Mouse (Mus musculus) hindbrain, embryonic 14.5 days (tissue): ENCODE data around the gene Klf15. TPM values are rescaled to one million over a fixed set of nuclear protein-coding genes. Genes with fewer than 3 reads are reported as not detected.

Experiments used
- ATAC-seq: fragments of 200-750 bp; cut with Nextera tagmentation; 2 replicates; pipeline ENCODE4 v1.8.0; 2017; ENCODE audit warnings: moderate number of reproducible peaks, mild to moderate bottlenecking, moderate TSS enrichment, moderate library complexity; ENCODE audit not compliant: low FRiP score
- DNase-seq: peaks from one replicate; pipeline ENCODE4 v3.0.0-alpha.2; 2015; ENCODE audit warnings: low spot score
- H3K27ac ChIP-seq: fragments of 300-500 bp; sonication (generic); 2 replicates; pipeline ENCODE4 v1.5.1; 2014; ENCODE audit warnings: mild to moderate bottlenecking, moderate library complexity
- H3K27me3 ChIP-seq: fragments of 300-500 bp; sonication (generic); 2 replicates; pipeline ENCODE4 v1.6.1; 2014; ENCODE audit warnings: mild to moderate bottlenecking, low read length, mixed read lengths; ENCODE audit not compliant: control insufficient read depth, insufficient read depth
- H3K36me3 ChIP-seq: fragments of 300-500 bp; sonication (generic); replicated peaks from 2 replicates; pipeline ENCODE4 v1.6.1; 2014; ENCODE audit not compliant: control insufficient read depth, insufficient read depth
- H3K4me1 ChIP-seq: fragments of 300-500 bp; sonication (generic); replicated peaks from 2 replicates; pipeline ENCODE4 v1.6.1; 2014; ENCODE audit warnings: antibody characterized with exemption, low read length, mixed read lengths; ENCODE audit not compliant: control insufficient read depth, insufficient read depth
- H3K4me2 ChIP-seq: fragments of 300-500 bp; sonication (generic); replicated peaks from 2 replicates; pipeline ENCODE4 v1.6.1; 2014; ENCODE audit warnings: mild to moderate bottlenecking, moderate library complexity
- H3K4me3 ChIP-seq: fragments of 300-500 bp; sonication (generic); replicated peaks from 2 replicates; pipeline ENCODE4 v1.5.1; 2014; ENCODE audit warnings: mild to moderate bottlenecking, low read length
- H3K9ac ChIP-seq: fragments of 300-500 bp; sonication (generic); 2 replicates; pipeline ENCODE4 v1.6.1; 2014
- H3K9me3 ChIP-seq: fragments of 300-500 bp; sonication (generic); 2 replicates; pipeline ENCODE4 v1.6.1; 2016; ENCODE audit warnings: low read length; ENCODE audit not compliant: control insufficient read depth
- WGBS: fragments of 180-500 bp; shearing (Covaris S2); extraction: QIAGEN DNeasy Blood & Tissue Kit; methylation state at CpG from one replicate; pipeline ENCODE4 v1.1.7; 2014; 5-methylcytosine and 5-hydroxymethylcytosine counted together
- polyA plus RNA-seq: library from polyadenylated mRNA; unstranded; fragments of >200 nt; fragmentation: Nextera tagmentation; extraction: Ambion mirVana; gene quantifications from 2 replicates; pipeline ENCODE4 v1.2.1, GENCODE M21; 2014

Gene Klf15
- polyA plus RNA-seq, 1 experiment from 2014 or later: 15.7 TPM

DNA sequence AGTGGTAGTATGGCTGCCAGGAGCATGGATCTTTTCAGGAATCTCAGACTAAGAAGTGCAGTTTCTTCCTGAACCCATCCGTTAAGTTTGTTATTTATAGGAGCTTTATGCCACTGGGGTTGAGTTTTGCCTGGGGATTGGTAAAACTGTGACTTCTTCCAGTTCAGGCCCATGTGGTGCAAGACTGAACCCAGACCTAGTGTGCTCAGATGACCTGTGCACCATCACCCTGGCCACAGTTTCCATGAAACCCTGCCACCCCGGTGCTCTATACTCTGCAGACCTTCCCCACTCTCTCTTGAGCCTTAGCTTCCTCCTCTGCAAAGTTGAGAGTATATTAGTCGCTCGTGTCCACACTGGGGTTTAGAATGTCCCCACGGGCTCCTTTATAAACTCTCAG, 50.0 kb downstream of the Klf15 start:
- Histone ChIP-seq H3K4me3 (no peak overlapping the region), H3K27me3 (no peaks in the 10 kb centered on the region), H3K9me3 (no peaks in the 10 kb centered on the region), H3K4me2 (no peak overlapping the region), H3K27ac (no peak overlapping the region), H3K36me3 (no peaks in the 10 kb centered on the region), H3K9ac (no peak overlapping the region), H3K4me1 (peaks cover 6% of the 10 kb centered on the region)
- ATAC-seq: no peak
- WGBS: 87% methylated on average over 5 of the region's 5 CpGs
- no peak for DNase-seq

DNA sequence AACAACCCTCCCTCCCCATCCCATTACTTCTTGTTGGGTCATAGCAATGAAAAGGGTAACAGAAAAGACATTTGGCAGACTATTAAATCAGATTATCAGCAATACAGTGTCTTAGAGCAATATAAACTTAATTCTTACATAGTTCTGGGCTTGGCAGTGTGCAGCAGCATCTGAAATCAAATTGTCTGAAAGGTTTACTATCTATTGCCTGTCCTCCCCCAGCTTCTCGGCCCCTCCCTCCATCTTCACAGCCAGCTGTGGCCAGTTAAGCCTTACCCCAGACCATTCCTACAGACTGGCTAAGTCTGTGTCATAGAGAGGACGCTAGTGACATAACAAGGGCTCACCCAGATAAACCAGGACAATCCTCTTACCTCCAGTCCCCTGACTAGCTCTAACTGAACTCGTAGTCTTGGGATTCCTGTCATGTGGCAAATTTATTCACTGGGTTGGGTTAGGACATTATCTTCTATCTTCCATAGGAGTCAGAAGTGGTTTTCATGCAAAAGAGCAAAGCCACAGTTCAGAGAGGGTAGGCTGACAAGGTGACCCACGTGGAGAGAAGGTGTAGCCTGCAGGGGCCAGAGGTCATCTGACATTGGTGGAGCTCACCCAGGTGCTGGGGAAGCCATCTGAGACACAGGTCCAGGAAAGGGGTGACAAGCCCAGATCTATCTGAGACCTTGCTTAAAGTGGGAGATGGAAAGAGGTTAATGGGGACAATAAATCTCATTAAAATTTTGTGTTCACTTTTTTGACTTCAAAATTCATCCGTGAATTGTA, 50.9 kb downstream of the Klf15 start:
- H3K27ac ChIP-seq: no peak overlapping the region
- H3K27me3 ChIP-seq: no peaks in the 10 kb centered on the region
- DNase-seq: no peak
- ATAC-seq: no peak
- H3K4me1 ChIP-seq: no peaks in the 10 kb centered on the region; the same call in 1 of the 2 replicates
- H3K9me3 ChIP-seq: no peaks in the 10 kb centered on the region
- H3K4me2 ChIP-seq: no peak overlapping the region
- no peak overlapping the region for H3K9ac ChIP-seq
- no peak overlapping the region for H3K4me3 ChIP-seq
- 84% methylated on average over 5 of the region's 5 CpGs for WGBS
- H3K36me3 ChIP-seq: no peaks in the 10 kb centered on the region

DNA sequence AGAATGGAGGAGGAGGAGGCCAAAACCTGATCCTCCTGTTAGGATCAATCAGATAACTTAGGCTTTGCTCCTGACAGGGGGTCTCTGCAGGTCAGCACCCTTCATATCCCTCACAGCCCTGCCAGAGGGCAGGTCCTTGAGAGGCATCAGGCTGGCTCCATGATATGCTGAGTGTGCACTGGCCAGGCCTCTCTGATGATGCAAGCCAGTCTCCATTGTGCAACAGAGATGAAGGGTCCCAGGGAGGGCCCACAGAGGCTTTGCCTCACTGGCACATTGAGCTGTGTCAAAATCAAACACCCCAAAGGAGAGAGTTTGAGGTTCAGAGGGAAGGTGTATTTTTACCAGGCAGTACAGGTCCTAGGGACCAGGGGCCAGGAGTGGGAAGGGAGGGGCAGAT, 52.0 kb downstream of the Klf15 start:
- Histone ChIP-seq H3K27me3 (no peaks in the 10 kb centered on the region), H3K4me1 (no peaks in the 10 kb centered on the region)
- no peak for DNase-seq

DNA sequence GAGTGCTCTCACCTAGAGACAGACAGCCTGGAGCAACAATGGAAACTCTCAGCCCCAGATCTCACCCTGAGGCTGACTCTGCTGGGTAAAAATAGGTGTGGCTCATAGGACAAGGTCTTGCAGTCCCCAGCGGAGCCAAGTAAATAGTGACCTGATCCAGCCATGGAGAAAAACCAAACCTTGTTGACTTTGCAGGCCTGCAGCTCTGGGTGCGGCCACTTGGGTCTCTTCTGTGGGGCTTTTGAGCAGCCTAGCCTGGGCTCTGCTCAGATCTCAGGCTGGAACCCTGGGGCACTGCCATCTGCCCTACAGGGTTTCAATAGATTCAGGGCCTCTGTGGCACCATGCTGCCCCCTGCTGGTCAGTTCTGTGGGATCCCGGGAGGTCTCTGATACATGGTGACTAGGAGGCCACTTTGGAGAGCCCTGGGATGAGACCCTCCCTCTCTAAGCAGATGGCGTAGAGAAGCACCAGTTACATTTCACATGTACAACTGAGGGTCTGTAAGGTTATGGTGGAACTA, 52.6 kb downstream of the Klf15 start:
- no peak overlapping the region for H3K27ac ChIP-seq
- no peaks in the 10 kb centered on the region for H3K9me3 ChIP-seq
- no peaks in the 10 kb centered on the region for H3K4me1 ChIP-seq
- no peak overlapping the region for H3K4me3 ChIP-seq
- ATAC-seq (peak; percentile 84; the same call in 1 of the 2 replicates), DNase-seq (peak; percentile 76)
- 42% methylated on average over 4 of the region's 4 CpGs for WGBS
- no peaks in the 10 kb centered on the region for H3K36me3 ChIP-seq
- no peaks in the 10 kb centered on the region for H3K27me3 ChIP-seq
- no peak overlapping the region for H3K4me2 ChIP-seq
- H3K9ac ChIP-seq: no peak overlapping the region

More for the DNA sequence above, 52.0 kb downstream of the Klf15 start:
- no peak for ATAC-seq
- Histone ChIP-seq H3K9me3 (no peaks in the 10 kb centered on the region), H3K9ac (no peak overlapping the region), H3K36me3 (no peaks in the 10 kb centered on the region), H3K4me3 (no peak overlapping the region), H3K4me2 (no peak overlapping the region), H3K27ac (no peak overlapping the region)

DNA sequence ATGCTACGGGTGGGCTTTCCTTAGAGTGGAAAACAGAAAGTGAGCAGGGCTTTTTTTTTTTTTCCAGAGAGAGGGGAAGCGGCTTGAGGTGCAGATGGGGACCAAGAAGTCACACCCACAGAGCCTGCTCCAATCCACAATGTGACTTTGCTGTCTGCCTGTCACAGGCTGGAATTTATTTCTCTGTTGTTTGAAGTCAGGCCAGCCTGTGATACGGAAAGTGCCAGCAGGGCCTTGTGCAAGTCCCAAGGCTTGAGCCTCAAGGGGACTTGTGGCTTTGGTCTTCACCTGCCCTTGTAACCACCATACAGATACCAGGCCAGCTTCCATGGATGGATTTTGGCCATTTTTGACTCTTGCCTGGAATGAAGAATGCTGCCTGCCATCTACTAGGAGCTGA, 56.5 kb downstream of the Klf15 start:
- Histone ChIP-seq H3K9ac (no peak overlapping the region), H3K4me3 (no peak overlapping the region), H3K4me1 (no peaks in the 10 kb centered on the region), H3K36me3 (no peaks in the 10 kb centered on the region), H3K27me3 (no peaks in the 10 kb centered on the region), H3K4me2 (no peak overlapping the region), H3K9me3 (no peaks in the 10 kb centered on the region), H3K27ac (no peak overlapping the region)
- no peak for DNase-seq
- WGBS: 72% methylated on average over 3 of the region's 3 CpGs
- ATAC-seq: no peak

DNA sequence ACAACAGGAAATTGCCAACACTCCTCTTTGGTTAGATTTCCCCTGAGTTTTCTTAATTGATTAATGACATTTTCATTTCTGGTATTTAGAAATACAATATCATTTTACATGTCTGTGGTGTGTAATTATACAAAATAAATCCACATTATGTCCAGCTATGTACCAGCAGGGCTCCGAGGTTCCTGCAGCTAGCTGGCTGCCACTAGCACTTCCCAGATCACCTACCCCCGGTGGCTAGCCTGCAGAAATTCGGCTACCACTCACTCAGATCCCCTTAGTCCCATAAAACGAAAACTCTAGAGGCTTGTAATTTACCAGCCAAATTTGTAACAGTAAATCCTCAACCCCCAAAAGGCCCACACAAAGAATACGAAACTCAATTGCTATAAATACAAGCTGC, 57.0 kb downstream of the Klf15 start:
- no peaks in the 10 kb centered on the region for H3K4me1 ChIP-seq
- 57% methylated on average over 5 of the region's 5 CpGs for WGBS

More for the DNA sequence above, 57.0 kb downstream of the Klf15 start:
- no peak overlapping the region for H3K27ac ChIP-seq
- ATAC-seq: no peak
- DNase-seq: no peak
- no peaks in the 10 kb centered on the region for H3K9me3 ChIP-seq
- H3K27me3 ChIP-seq: no peaks in the 10 kb centered on the region
- no peak overlapping the region for H3K9ac ChIP-seq
- H3K4me3 ChIP-seq: no peak overlapping the region
- no peak overlapping the region for H3K4me2 ChIP-seq
- H3K36me3 ChIP-seq: no peaks in the 10 kb centered on the region

Other genes with a start within 250 kb of the Klf15 start
- gene Vmn1r53, start 238.1 kb upstream of the Klf15 start, polyA plus RNA-seq: not detected in 2 replicates
- not detected in 2 replicates for gene Vmn1r54, start 216.3 kb upstream of the Klf15 start, polyA plus RNA-seq
- not detected in 2 replicates for gene BC048671, start 161.4 kb upstream of the Klf15 start, polyA plus RNA-seq
- not detected in 2 replicates for gene Chst13, start 137.4 kb upstream of the Klf15 start, polyA plus RNA-seq
- gene Uroc1, start 129.3 kb upstream of the Klf15 start, polyA plus RNA-seq: not detected in 2 replicates
- 17.1 and 17.7 TPM in 2 replicates for gene Zxdc, start 93.1 kb upstream of the Klf15 start, polyA plus RNA-seq
- 5.6 and 5.7 TPM in 2 replicates for gene Cfap100, start 33.8 kb upstream of the Klf15 start, polyA plus RNA-seq
- gene Aldh1l1, start 23.9 kb downstream of the Klf15 start, polyA plus RNA-seq: 47.0 and 53.8 TPM in 2 replicates
- gene Slc41a3, start 142.1 kb downstream of the Klf15 start, polyA plus RNA-seq: 6.9 and 7.8 TPM in 2 replicates